8 mouse cellular contexts compared by ENCODE assay signal in the genomic region with DNA sequence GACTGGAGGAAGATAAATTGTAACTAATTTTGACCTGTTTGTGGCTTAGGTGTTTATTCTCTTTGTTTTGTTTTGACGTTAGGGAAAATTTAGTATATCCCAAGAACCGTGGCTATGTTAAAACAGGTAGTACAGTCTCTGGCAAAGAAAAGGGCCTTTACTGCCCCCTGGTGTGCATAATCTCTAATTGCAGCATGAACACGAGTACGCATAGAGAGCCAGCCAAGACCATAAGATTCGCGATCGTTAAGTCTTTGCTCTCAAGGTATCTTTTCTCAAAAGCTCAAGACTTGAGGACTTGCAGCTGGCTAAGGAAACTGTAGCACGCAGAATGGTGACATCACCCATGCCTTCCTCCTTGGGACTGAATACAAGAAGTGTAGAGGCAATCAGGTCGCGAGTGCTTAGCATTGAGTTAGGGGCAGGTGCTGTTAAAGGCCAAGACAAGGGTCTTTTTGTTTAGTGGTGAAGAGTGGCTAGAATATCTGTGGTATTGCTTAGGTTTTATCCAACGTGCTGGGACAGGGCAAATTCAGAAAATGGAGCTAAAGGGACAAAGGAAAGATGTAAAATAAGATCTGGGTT. TPM values are rescaled to one million over a fixed set of nuclear protein-coding genes. Genes with fewer than 3 reads are reported as not detected.
DNase-seq lines count a peak whose midpoint lies in the region; ATAC-seq and TF ChIP-seq lines count a peak whose summit lies in the region.

No protein-coding gene starts in this region.

- peak; percentile 37; the same call in 1 of the 2 replicates for TF ChIP-seq CTCF in lung, adult 2 months (IDR thresholded peaks at IDR 0.05; ENCODE audit: insufficient read depth, low read length)

- ATAC-seq in forebrain, embryonic 16.5 days, result peak; percentile 67; the same call in 1 of the 2 replicates
- peak; percentile 52; the same call in 1 of the 2 replicates for ATAC-seq in hindbrain, embryonic 12.5 days (ENCODE audit: low FRiP score)

- no peak for TF ChIP-seq POLR2A in lung, adult 2 months (IDR thresholded peaks at IDR 0.05; ENCODE audit: borderline replicate concordance, extremely low read depth, low read depth, low read length)

- H3K27me3 ChIP-seq in forebrain, embryonic 16.5 days (replicated peaks; ENCODE audit: control insufficient read depth, insufficient read depth, low read length), result no peaks in the 10 kb centered on the region
- H3K27me3 ChIP-seq in hindbrain, embryonic 12.5 days, result no peaks in the 10 kb centered on the region

- DNase-seq in Muller cell, postnatal 12 days (ENCODE audit: inconsistent ontology term), result peak; percentile 60
- peak; percentile 25 for DNase-seq in cerebellum, adult 11 months
- DNase-seq in layer of hippocampus, adult 8-10 months (ENCODE audit: low spot score in 2 of 2), result peak; percentile 55 to 79
- DNase-seq in lung, adult 2 months, result peak; percentile 62
- DNase-seq in retina, adult 2 months (ENCODE audit: low read depth, low spot score), result peak; percentile 38
- peak; percentile 72 for DNase-seq in thymus, postnatal 4 days

- WGBS in forebrain, embryonic 16.5 days, result 22% methylated on average over 11 of the region's 11 CpGs
- 34% methylated on average over 11 of the region's 11 CpGs for WGBS in hindbrain, embryonic 12.5 days
- 18% methylated on average over 11 of the region's 11 CpGs for WGBS in lung, adult 2 months

- H3K36me3 ChIP-seq in forebrain, embryonic 16.5 days (ENCODE audit: control insufficient read depth, insufficient read depth), result no peaks in the 10 kb centered on the region
- no peaks in the 10 kb centered on the region for H3K36me3 ChIP-seq in hindbrain, embryonic 12.5 days

- no peaks in the 10 kb centered on the region for H3K4me1 ChIP-seq in forebrain, embryonic 16.5 days (replicated peaks; ENCODE audit: control insufficient read depth, insufficient read depth, low read length)
- H3K4me1 ChIP-seq in hindbrain, embryonic 12.5 days, result no peaks in the 10 kb centered on the region
- H3K4me1 ChIP-seq in lung, adult 2 months (ENCODE audit: control insufficient read depth, insufficient read depth, low read length), result no peaks in the 10 kb centered on the region

- no peak overlapping the region for H3K27ac ChIP-seq in forebrain, embryonic 16.5 days (ENCODE audit: low read length)
- H3K27ac ChIP-seq in hindbrain, embryonic 12.5 days, result no peak overlapping the region

- H3K4me2 ChIP-seq in forebrain, embryonic 16.5 days (ENCODE audit: low read length), result peak overlapping the region; percentile 15; the same call in 1 of the 2 replicates
- H3K4me2 ChIP-seq in hindbrain, embryonic 12.5 days (replicated peaks), result no peak overlapping the region

- H3K9me3 ChIP-seq in forebrain, embryonic 16.5 days (ENCODE audit: control insufficient read depth, low read length), result no peaks in the 10 kb centered on the region; the same call in 1 of the 2 replicates
- H3K9me3 ChIP-seq in hindbrain, embryonic 12.5 days (replicated peaks), result 0 out of 2 replicates have a peak, but pooled peaks cover 3% of the 10 kb centered on the region

- no peak overlapping the region for H3K9ac ChIP-seq in forebrain, embryonic 16.5 days (replicated peaks; ENCODE audit: low read depth, low read length)
- no peak overlapping the region for H3K9ac ChIP-seq in hindbrain, embryonic 12.5 days

- H3K4me3 ChIP-seq in forebrain, embryonic 16.5 days (replicated peaks; ENCODE audit: low read length), result no peak overlapping the region
- H3K4me3 ChIP-seq in hindbrain, embryonic 12.5 days, result no peak overlapping the region
- H3K4me3 ChIP-seq in lung, adult 2 months (replicated peaks; ENCODE audit: extremely low read depth, low read depth, low read length), result no peak overlapping the region

RNA-seq across cellular contexts. Expression of a gene that starts 35.8 kb away (rescaled TPM):
- polyA plus RNA-seq in forebrain, embryonic 16.5 days (2015; fragmentation: Nextera tagmentation; extraction: Ambion mirVana), result 214 and 245 TPM in 2 replicates
- polyA plus RNA-seq in hindbrain, embryonic 12.5 days (2016; fragmentation: Nextera tagmentation; extraction: Ambion mirVana), result 314 and 331 TPM in 2 replicates
- 100 to 1,000 TPM; 360 to 633 (median 457) TPM for total RNA-seq in layer of hippocampus, adult 8-10 months (2022)
- 304 and 466 TPM in 2 replicates for polyA plus RNA-seq in lung, adult 2 months (2012; rRNA removed)
